Mouse (Mus musculus): ENCODE data around the gene Myl3.
A peak's percentile ranks its signal among the peaks of the same experiment; 100 is the strongest.

DNA sequence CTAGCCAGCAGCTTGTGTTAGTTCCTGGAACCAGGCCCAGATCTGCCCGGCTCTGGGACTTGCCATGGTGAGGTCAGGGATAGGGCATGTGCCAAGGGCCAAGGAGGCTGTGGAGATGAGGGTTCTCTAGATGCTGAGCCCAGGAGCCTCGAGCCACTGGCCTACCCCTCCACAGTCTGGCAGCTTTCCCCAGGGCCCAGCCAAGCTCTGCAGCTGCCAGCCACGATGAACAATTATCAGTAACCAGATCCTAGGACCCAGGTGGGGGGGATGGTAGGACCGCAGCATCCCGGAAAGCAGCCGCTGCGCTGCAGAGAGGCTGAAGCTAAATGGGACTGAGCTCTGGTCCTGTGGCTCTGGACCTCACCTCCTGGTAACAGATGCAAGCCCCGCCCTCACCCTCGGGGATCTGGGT lies 15.9 kb upstream of the Myl3 start:
- TF ChIP-seq POLR2A (IDR thresholded peaks at IDR 0.05; ENCODE audit: insufficient read length, low read depth) (no peak), MYOG (IDR thresholded peaks at IDR 0.05; ENCODE audit: control insufficient read depth in 1 of 3, insufficient read depth in 1 of 3, insufficient read length in 2 of 3, low read depth in 2 of 3) (peak in 2 of 3 experiments; percentile 46 to 60), E2F4 (IDR thresholded peaks at IDR 0.05; ENCODE audit: insufficient read depth) (no peak), USF1 (IDR thresholded peaks at IDR 0.05; ENCODE audit: low read depth) (no peak), REST (IDR thresholded peaks at IDR 0.05; ENCODE audit: insufficient read depth, insufficient read length) (no peak), TCF12 (IDR thresholded peaks at IDR 0.05; ENCODE audit: insufficient read depth, poor library complexity, severe bottlenecking) (no peak), CEBPB (IDR thresholded peaks at IDR 0.05; ENCODE audit: insufficient read depth, poor library complexity, severe bottlenecking) (no peak), MYOD1 (IDR thresholded peaks at IDR 0.05; ENCODE audit: control insufficient read depth in 1 of 3, insufficient read length in 2 of 3, low read depth in 2 of 3) (peak in 2 of 3 experiments; percentile 64 to 71)
